Mouse (Mus musculus) embryonic fibroblast, embryonic 13.5 days (primary cell): ENCODE data around the gene Dip2c.
A peak's percentile ranks its signal among the peaks of the same experiment; 100 is the strongest.

ENCODE experiments used
- CTCF ChIP-seq: IDR thresholded peaks from 2 replicates; pipeline ENCODE4 v1.5.1; 2011; ENCODE audit warnings: mild to moderate bottlenecking, control low read depth, low read length, moderate library complexity, borderline replicate concordance; ENCODE audit not compliant: insufficient read depth
- POLR2A ChIP-seq: IDR thresholded peaks from 2 replicates; pipeline ENCODE4 v1.6.1; 2011; ENCODE audit warnings: low read depth, mild to moderate bottlenecking, control low read depth, low read length, moderate library complexity

DNA sequence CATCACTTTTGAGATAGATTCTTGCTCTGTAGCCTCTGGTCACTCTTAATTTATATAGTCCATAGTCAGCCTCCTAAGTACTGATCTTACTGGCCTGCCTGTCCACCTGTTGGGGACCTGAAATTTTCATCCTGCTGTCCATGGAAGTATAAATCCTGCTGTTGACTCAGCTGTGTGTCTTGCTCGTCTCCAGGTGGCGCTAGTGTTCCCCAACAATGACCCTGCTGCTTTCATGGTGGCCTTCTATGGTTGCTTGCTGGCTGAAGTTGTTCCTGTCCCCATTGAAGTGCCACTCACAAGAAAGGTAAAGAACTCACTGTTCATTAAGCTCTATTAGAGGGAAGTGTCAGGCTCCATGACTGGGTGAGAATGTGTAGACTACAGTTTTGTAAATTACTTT, 286.6 kb downstream of the Dip2c start:
- peak; percentile 46; the same call in 1 of the 2 replicates for TF ChIP-seq CTCF
- TF ChIP-seq POLR2A: no peak
